Mouse (Mus musculus): Measurements from ENCODE around the gene Serpina1a.
"Not testable (repeated sequence)": the region's sequence is repeated elsewhere in the genome, so short reads cannot be mapped to it uniquely, and the experiment has no call there.

Gene Serpina1a

DNA sequence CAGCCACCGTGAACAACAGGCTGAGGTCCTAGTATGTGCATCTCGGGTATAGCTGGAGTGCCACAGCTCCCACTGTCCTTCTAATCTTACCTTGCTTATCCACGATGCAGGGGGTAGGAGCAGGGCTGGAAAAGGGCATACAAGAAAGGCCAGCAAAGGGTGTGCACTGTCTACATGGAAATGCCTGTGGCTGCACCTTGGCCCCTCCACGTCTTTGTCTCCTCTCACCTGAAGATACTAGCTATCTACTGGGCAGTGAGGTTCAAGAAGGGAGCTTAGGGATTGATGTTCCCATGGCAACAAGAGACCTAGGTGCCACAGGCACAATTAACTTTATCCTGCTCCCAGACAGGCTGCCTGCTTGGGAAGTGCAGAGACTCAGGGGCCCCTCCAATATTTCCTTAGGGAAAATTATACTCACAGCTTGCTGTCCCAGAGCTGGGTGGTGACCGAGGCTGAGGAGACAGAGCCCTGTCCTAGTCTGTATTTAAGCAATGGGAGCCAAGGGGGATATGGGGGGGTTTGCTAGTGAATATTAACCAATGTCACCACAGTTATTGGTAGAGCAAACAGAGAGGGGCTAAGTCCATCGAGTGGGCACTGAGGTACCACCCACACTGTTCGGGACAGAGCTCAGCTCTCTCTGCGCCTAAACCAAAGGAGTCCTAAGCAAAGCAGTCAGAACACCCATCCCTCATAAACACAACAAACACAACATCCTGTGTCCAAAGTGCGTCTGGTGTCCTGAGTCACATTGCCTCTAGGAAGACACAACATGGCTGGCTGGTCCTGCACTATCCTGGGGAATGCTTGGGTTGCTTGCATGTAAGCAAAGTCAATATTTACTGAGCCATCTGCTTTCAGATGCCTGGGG lies at the start of gene Serpina1a:
Gene Serpina1a, minus strand, starts transcription at position 462 of the 874 bp plus-strand sequence.
- DNase-seq (ENCODE audit: low spot score in 2 of 2) = not testable (repeated sequence)

DNA sequence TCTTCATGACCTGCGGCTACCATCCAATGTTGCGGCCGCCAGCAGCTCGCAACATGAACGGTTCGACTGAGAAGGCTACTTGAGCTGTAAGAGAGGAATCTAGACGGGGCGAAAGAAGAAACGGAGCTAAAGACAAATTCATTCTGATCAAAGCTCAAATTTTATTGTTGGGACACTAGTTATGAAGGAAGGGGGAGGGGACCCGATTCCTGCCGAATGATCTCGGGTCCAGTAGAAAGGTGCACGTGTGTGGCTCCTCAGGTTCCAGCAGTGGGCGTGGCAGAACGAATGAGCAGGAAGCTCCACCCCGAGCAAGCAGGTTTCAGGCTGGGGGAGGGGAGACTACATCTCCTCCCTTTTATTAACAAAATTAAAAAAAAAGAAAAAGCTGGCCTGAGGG lies 45.8 kb upstream of the Serpina1a start:
- not testable (repeated sequence) for DNase-seq (ENCODE audit: low spot score in 2 of 2)

- DNase-seq (ENCODE audit: low spot score in 2 of 2) = not testable (repeated sequence)
Measured at GRCm38 (mm10) chr12:103907746-103908145, 44.4 kb upstream of the Serpina1a start.

GRCm38 (mm10) chr12:103904837-103905340 lies 41.5 kb upstream of the Serpina1a start, which contains the start of gene Serpina1c:
Gene Serpina1c, minus strand, starts transcription at chr12:103904887.
- DNase-seq (ENCODE audit: low spot score in 2 of 2) = not testable (repeated sequence)

- not testable (repeated sequence) for DNase-seq (ENCODE audit: low spot score in 2 of 2)
Measured at GRCm38 (mm10) chr12:103901929-103902328, 38.6 kb upstream of the Serpina1a start.

DNA sequence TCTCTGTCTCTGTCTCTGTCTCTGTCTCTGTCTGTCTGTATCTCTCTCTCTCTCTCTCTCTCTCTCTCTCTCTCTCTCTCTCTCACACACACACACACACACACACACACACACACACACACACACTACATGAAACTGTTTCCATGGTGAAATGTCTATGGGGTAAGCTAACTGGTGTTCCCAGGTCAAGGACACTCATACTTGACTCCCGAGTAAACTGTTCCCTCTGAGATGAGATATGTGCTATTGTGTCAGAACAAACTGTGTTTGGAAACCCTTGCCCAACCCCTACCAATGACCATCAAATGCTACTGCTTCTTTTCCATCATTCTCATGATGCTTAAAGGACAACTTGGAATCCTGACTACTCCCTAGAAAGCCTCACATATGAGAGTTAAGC lies 3.5 kb upstream of the Serpina1a start:
- not testable (repeated sequence) for DNase-seq (ENCODE audit: low spot score in 2 of 2)

DNA sequence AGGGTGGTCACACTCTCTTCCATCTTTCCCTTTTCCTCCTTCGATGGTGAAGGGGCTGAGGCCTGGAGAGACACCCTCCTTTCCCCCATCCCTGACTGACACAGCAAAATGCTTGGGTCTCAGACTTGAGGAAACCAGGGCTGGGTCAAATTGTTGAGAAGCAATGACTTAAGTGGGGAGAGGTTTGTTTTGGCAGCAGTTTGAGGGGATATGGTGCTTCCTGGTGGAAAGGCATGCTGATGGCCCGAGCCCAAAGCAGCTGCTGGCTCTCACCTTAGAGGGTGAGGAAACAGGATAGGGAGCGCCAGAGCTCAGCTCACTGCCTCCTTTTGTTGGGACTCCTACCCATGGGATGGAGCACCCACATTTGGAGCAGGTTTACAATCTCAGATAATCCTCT lies 2.4 kb downstream of the Serpina1a start:
- DNase-seq (ENCODE audit: low spot score in 2 of 2) = no peak

GRCm38 (mm10) chr12:103860571-103860970 lies 2.8 kb downstream of the Serpina1a start:
- not testable (repeated sequence) for DNase-seq (ENCODE audit: low spot score in 2 of 2)

DNA sequence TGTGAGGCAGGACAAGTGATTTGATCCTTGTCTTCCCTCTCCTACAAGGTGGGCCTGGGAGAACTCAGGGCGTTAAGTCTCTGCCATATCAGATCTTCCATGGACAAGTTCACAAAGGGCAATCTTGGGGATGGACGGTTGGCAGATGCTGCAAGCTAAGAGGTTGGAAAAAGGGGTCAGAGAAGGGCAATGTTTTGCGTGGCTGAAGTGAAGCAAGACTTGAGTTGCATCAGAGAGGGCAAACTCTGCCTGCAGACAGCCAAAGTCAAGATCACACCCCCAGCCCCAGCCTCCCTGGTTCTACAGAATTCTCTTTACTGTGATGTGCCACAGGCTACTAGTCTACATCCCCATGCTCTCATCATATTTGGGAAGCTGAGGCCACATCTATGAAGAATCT lies 3.8 kb downstream of the Serpina1a start:
- DNase-seq (ENCODE audit: low spot score in 2 of 2) = not testable (repeated sequence)

DNA sequence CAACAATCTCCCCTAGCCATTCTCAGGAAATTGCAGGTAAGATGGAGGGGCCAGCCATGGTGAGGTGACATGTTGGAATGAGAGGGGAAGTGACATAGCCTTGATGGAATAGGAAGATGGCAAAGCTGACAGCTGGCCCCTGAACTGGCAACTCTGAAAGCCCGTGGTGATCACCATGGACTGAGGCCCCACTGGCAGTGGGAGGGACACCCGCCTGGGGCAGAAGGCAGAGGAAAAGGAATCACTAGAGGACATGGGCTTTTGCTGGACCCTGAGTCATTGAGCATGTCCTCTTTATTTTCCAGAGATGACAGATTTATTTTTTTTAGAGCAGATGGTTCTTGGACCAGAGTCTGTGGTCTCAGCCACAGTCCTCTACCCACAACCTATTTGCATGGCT lies 10.3 kb downstream of the Serpina1a start:
- not testable (repeated sequence) for DNase-seq (ENCODE audit: low spot score in 2 of 2)

- not testable (repeated sequence) for DNase-seq (ENCODE audit: low spot score in 2 of 2)
Measured at GRCm38 (mm10) chr12:103830273-103830672, 33.1 kb downstream of the Serpina1a start, which contains the start of gene Serpina1b. Gene Serpina1b, minus strand, starts transcription at chr12:103830373.

DNA sequence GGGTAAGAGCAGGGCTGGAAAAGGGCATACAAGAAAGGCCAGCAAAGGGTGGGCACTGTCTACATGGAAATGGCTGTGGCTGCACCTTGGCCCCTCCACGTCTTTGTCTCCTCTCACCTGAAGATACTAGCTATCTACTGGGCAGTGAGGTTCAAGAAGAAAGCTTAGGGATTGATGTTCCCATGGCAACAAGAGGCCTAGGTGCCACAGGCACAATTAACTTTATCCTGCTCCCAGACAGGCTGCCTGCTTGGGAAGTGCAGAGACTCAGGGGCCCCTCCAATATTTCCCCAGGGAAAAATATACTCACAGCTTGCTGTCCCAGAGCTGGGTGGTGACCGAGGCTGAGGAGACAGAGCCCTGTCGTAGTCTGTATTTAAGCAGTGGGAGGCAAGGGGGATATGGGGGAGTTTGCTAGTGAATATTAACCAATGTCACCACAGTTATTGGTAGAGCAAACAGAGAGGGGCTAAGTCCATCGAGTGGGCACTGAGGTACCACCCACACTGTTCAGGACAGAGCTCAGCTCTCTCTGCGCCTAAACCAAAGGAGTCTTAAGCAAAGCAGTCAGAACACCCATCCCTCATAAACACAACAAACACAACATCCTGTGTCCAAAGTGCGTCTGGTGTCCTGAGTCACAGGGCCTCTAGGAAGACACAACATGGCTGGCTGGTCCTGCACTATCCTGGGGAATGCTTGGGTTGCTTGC lies 35.5 kb downstream of the Serpina1a start:
- not testable (repeated sequence) for DNase-seq (ENCODE audit: low spot score in 2 of 2)

DNA sequence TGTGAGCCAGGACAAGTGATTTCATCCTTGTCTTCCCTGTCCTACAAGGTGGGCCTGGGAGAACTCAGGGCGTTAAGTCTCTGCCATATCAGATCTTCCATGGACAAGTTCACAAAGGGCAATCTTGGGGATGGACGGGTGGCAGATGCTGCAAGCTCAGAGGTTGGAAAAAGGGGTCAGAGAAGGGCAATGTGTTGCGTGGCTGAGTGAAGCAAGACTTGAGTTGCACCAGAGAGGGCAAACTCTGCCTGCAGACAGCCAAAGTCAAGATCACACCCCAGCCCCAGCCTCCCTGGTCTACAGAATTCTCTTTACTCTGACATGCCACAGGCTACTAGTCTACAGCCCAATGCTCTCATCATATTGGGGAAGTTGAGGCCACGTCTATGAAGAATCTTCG lies 39.5 kb downstream of the Serpina1a start:
- DNase-seq (ENCODE audit: low spot score in 2 of 2) = peak; percentile 3 to 11
